Mouse (Mus musculus) large intestine, adult 2 months (tissue): ENCODE measurements at regions not wholly inside any gene's neighbourhood (a gene's known extent, or its start where the extent isn't known, plus 50 kb on each side); places are given as distances from the start of the nearest gene placed in this dataset.

Experiments
- DNase-seq: peaks from one replicate; pipeline ENCODE4 v3.0.0-alpha.2; 2012; ENCODE audit warnings: low read depth, low spot score
- WGBS: fragments of 180-500 bp; shearing (Covaris S2); methylation state at CpG from one replicate; pipeline ENCODE4 v1.1.7; 2018; 5-methylcytosine and 5-hydroxymethylcytosine counted together

DNA sequence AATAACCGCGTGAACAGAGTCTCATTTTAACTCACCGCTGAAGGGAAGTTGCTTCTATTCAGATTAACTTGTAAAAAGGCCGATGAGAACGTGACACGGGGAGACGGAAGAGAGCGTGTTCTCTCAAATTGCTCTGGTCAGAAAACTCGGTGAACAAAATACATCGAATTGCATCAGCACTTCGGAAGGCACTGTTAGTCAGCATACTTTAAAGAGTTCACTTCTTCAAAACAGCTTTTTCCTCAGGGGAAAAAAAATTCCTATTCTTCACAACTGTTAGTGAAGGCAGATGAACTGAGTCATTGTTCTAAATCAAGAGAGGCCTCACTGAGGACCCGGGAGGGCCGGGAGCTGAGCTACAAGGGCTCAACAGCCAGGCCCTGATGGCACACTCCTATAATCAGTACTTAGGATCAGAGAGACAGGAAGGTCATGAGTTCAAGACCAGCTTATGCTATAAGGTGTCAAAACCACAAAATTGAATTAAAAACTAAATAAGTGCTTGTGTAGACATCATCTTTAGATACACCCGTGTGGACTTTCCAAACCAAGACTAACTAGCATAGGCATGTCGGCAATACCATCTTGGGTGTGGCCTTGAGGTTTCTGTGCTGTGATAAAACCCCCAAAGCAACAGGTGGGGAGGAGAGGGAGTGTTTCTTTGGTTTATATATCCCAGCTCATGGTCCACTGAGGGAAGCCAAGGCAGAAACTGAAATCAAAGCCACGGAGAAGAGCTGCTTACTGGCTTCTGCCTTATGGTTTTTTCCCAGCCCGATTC lies 131.2 kb upstream of the Dyrk2 start:
- DNase-seq, result no peak
- WGBS, result 75% methylated on average over 17 of the region's 17 CpGs

DNA sequence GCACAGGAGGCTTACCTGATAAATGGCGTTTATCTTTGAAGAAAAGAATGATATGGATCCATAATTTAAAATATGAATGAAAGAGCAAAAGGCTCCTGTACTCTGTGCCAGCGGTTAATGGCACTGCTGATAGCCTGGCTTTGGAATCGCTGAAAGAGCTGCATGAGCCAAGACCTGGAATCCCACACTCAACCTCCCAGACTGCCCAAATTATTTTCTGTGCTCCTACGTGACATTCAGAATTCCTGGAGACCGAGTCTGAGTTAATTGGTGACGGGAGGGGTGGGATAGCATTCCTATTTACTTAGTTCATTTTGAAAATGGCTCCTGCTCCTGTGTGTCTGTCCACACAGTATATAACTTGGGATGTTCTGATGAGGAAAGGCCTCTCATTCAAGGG lies 129.0 kb upstream of the Dyrk2 start:
- WGBS, result 86% methylated on average over 6 of the region's 6 CpGs
- no peak for DNase-seq

DNA sequence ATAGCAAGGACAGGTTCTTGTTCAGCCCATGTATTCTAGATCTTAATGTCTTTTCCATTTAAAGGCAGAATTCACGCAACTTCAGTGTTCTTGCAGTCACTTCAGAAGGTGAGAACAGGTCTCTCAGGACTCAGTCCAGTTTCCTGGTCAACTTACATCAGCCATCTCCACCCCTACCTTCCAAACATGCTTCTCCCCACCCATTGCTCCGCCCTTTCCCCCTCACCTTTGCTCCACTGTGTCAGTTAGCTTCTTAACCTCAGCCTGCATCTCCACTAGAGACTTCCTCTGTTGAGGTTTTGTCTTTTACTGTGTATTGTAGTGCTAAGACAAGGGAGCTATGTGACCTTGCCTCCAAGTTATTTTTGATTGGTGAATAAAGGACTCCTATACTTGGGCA lies 127.0 kb upstream of the Dyrk2 start:
- no peak for DNase-seq

DNA sequence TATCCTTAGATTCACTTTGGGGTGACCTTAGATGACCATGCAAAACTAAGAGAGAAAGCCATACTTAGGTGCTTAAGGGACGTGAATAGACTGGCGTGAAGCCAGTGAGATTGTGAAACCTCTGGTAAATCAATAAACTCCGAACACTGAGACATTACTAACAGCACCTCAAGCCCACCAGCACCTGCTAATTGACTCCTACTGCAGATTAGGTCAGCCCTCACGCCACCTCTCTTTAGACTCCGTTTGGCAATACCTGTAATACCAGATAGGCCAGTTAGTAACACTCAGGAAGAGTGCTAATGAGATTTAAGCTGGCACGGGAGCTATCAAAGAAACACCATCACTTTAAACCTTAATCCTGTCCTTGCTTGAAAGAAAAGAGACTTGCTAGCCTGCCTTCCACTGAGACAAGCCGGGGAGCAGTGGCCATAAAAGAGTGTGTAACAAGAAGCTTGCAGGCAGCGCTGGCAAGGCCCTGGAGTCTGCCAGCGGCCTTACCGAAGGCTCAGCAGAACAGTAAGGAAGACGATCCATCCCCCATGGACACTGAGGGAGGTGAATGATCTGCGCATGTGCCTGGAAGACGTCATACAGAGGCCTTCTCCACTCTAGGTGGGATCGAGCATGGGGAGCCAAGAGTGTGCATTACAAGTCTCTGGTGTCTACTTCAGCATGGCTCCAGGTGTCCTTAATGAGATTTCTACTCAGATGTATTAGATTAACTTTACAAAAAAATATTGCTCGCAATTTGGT lies 124.0 kb upstream of the Dyrk2 start:
- WGBS, result 35% methylated on average over 15 of the region's 15 CpGs
- DNase-seq, result no peak

More for the DNA sequence above, 127.0 kb upstream of the Dyrk2 start:
- WGBS, result 53% methylated on average over 2 of the region's 2 CpGs

DNA sequence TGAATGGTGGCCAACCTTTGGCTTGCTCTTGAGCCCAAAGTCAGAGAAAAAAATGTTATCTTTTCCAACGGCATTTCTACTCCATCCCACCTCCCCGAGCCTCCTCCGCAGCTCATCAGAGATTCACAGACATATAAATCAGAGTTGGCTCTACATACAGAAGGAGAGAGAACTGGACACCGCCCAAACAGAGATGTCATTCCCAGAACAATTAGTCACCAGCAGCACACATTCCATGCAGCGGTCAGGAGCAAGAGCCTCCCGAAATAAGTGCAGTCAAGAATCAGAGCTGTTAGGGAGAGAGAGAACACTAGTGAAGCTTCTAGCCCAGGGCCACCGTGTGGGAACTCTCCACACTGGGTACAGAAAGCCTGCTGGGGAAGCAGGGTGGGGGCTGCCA lies 121.2 kb upstream of the Dyrk2 start:
- 68% methylated on average over 7 of the region's 7 CpGs for WGBS

GRCm38 (mm10) chr10:118990500-118990899 lies 120.5 kb upstream of the Dyrk2 start:
- WGBS, result 80% methylated on average over 6 of the region's 6 CpGs
- no peak for DNase-seq

More for the DNA sequence above, 121.2 kb upstream of the Dyrk2 start:
- DNase-seq, result no peak

GRCm38 (mm10) chr10:118989812-118990211 lies 119.8 kb upstream of the Dyrk2 start:
- no peak for DNase-seq
- 50% methylated on average over 10 of the region's 10 CpGs for WGBS

DNA sequence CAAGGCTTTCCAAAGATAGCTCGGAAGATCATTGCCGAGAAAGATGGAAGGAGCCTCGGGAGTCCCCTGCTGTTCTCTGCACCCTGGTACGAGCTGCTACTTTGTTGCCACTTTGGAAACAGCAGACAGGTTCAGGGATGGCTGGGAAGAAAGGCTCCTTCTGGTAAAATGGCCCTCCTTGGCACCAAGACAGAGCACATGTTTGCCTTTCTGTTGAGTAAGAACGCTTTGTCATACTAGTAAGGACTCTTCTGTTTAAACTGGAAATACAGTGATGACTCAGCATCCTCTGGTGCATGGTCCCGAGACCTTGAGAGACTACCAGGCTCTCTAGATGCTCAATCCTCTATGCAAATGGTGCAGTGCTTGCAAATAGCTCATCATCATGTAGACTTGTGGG lies 118.2 kb upstream of the Dyrk2 start:
- DNase-seq, result no peak
- WGBS, result 75% methylated on average over 6 of the region's 6 CpGs

DNA sequence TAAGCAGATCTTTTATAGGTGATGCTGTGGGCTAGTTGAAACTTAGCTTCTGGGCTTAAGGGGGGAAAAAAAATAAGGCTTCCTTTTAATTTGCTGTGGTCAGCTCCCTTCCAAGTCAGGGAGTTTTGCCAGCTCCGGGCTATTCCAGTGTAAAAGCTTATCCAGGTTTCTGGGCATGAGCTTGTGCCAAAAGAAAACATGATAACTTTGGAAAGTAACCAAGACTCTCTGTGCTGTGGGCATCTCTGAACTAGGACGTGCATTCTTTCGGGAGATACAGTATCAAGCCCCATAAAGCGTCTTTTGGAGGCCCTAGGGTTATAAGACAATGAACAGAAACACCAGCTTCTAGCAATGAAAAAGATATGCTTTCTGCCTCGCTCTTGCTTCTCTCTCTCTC lies 114.6 kb upstream of the Dyrk2 start:
- 76% methylated on average over 5 of the region's 5 CpGs for WGBS
- DNase-seq, result no peak

DNA sequence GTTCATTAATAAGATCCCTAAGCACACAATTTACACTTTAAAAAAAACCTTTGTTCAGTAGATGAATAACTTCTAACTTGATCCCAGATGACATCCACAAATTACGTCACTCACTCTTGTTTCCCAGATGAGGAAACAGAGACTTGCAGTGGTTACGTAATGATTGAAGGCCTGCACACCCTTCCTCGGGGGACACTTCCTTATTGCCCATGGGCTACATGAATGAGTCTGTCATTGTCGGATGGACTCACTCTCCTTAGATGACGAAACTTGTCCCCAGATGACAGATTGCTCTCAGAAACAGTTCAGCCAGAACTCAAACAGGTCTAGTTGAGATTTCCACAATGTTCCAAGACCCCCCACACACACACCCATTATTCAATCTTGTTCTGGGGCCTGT lies 111.4 kb upstream of the Dyrk2 start:
- DNase-seq, result no peak
- WGBS, result 28% methylated on average over 5 of the region's 5 CpGs

- no peak for DNase-seq
- 67% methylated on average over 13 of the region's 13 CpGs for WGBS
Measured at GRCm38 (mm10) chr10:118979339-118979738, 109.3 kb upstream of the Dyrk2 start.

GRCm38 (mm10) chr10:118978181-118978743 lies 108.3 kb upstream of the Dyrk2 start:
- 46% methylated on average over 10 of the region's 10 CpGs for WGBS
- DNase-seq, result no peak

DNA sequence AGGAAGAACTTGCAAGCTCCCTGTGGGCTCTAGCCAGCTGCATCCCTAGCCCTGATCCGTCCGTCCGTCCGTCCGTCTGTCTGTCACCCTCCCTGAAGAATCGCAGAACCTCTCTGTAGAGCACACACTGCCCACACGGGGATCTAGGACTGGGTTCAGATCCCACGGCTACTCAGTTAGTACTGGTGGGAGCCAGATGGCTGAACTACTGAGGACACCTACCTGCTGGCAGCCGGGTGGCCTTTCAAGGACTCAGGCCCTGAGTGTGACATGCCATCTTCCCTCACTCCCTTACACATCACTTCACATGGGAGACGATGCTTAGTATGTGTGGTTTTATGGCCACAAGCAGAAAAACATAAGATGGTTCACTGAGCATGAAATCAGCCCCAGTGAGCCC lies 106.4 kb upstream of the Dyrk2 start:
- WGBS, result 95% methylated on average over 10 of the region's 10 CpGs
- no peak for DNase-seq

GRCm38 (mm10) chr10:118975772-118976171 lies 105.8 kb upstream of the Dyrk2 start:
- WGBS, result 95% methylated on average over 2 of the region's 2 CpGs
- no peak for DNase-seq

GRCm38 (mm10) chr10:118973324-118973723 lies 103.3 kb upstream of the Dyrk2 start:
- DNase-seq, result no peak
- WGBS, result 61% methylated on average over 4 of the region's 4 CpGs

- no peak for DNase-seq
- WGBS, result 97% methylated on average over 4 of the region's 4 CpGs
Measured at GRCm38 (mm10) chr10:118972626-118973025, 102.6 kb upstream of the Dyrk2 start.

DNA sequence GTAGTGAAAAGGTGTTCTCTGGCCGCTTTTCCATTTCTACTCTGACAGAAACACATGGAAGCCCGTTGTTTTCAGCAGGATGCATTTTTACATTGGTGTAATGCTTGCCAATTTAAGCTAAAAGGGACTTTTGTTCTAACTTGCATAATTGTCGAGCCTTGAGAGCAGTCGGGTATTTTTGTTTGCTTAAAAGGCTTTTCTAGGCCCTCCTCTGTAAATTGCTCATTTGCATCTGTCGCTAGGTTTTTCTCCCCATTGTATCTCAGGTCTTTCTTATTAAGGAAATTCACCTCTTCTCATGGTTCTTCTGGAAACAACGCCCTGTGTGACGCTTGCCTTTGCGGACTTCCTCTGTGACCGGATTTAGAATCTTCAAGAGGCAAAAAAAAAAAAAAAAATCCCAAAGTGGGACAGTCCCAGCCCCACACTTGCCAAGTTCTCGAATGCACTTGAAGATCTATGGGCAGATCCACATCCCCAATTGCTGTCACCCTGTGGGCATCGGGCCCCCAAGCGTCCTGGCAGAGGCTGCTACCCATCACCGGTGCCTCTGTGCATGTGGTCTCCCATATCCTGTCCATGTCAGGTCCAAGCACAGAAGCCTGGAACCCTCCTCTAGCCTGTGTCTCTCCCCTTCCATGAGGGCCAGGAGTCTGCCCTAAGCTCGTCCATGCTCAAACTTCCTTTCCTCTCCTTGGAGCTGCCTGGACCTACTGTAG lies 100.6 kb upstream of the Dyrk2 start:
- DNase-seq, result no peak
- WGBS, result 87% methylated on average over 14 of the region's 14 CpGs

DNA sequence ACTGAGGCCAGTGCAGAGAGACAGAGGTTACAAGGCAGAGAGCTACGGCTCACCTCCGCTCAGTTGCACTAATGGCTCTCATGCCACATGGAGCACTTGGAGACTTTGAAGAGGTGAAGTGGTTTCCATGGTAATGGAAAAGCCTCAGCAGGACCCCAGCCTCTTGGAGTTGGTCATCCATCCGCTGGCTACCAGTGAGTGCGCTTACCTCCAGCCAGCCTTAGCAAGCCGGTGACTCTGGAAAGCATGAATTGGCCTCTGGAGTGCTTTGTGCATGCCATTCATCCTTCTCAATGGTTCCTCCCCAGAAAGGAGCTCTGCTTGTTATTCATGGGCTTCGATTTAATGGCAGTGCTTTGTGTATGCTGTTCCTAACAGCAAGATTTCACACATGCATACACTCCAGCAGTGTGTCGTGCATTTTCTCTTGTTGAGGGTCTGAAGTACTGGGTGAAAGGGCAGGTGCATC lies 91.7 kb upstream of the Dyrk2 start:
- WGBS, result 82% methylated on average over 7 of the region's 7 CpGs
- DNase-seq, result no peak

DNA sequence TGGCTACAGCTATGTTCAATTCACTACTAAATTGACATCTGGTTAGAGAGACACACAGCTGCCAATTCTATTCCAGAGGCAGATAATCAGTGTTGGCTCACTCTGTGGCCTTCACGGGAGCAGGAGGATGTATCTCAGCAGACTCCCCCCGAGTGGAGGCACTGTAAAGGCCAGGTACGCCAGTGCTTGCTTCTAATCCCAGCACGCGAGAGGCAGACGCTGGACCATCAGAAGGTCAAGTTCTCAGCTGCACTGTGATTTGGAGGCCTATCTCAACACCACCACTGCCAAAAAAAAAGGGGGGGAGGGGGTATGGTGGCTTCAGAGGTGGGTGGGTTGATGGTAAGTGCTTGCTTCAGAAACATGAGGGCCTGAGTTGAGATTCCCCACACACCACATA lies 90.1 kb upstream of the Dyrk2 start:
- 83% methylated on average over 6 of the region's 6 CpGs for WGBS
- DNase-seq, result no peak

GRCm38 (mm10) chr10:118959623-118960022 lies 89.6 kb upstream of the Dyrk2 start:
- 89% methylated on average over 8 of the region's 8 CpGs for WGBS
- no peak for DNase-seq
